Mouse (Mus musculus) forebrain, embryonic 16.5 days (tissue): ENCODE results near the gene Cox4i2. TPM values are rescaled to one million over a fixed set of nuclear protein-coding genes. Genes with fewer than 3 reads are reported as not detected.

Source experiments
- ATAC-seq: fragments of 200-750 bp; cut with Nextera tagmentation; 2 replicates; pipeline ENCODE4 v1.8.0; 2017; ENCODE audit warnings: mild to moderate bottlenecking, moderate library complexity
- H3K27ac ChIP-seq: fragments of 300-500 bp; sonication (generic); 2 replicates; pipeline ENCODE4 v1.5.1; 2014; ENCODE audit warnings: low read length, control low read depth
- H3K27me3 ChIP-seq: fragments of 300-500 bp; sonication (generic); replicated peaks from 2 replicates; pipeline ENCODE4 v1.6.1; 2014; ENCODE audit warnings: low read length; ENCODE audit not compliant: control insufficient read depth, insufficient read depth
- H3K36me3 ChIP-seq: fragments of 300-500 bp; sonication (generic); 2 replicates; pipeline ENCODE4 v1.6.1; 2014; ENCODE audit not compliant: control insufficient read depth, insufficient read depth
- H3K4me1 ChIP-seq: fragments of 300-500 bp; sonication (generic); replicated peaks from 2 replicates; pipeline ENCODE4 v1.6.1; 2014; ENCODE audit warnings: low read length; ENCODE audit not compliant: control insufficient read depth, insufficient read depth
- H3K4me2 ChIP-seq: fragments of 300-500 bp; sonication (generic); 2 replicates; pipeline ENCODE4 v1.6.1; 2014; ENCODE audit warnings: mild to moderate bottlenecking, low read length, control low read depth
- H3K4me3 ChIP-seq: fragments of 300-500 bp; sonication (generic); replicated peaks from 2 replicates; pipeline ENCODE4 v1.5.1; 2014; ENCODE audit warnings: mild to moderate bottlenecking, low read length, control low read depth
- H3K9ac ChIP-seq: fragments of 300-500 bp; sonication (generic); replicated peaks from 2 replicates; pipeline ENCODE4 v1.6.1; 2014; ENCODE audit warnings: low read depth, low read length, control low read depth
- H3K9me3 ChIP-seq: fragments of 300-500 bp; sonication (generic); 2 replicates; pipeline ENCODE4 v1.6.1; 2016; ENCODE audit warnings: low read length; ENCODE audit not compliant: control insufficient read depth
- WGBS: fragments of 180-500 bp; shearing (Covaris S2); extraction: QIAGEN DNeasy Blood & Tissue Kit; methylation state at CpG from one replicate; pipeline ENCODE4 v1.1.7; 2014; 5-methylcytosine and 5-hydroxymethylcytosine counted together
- polyA plus RNA-seq: library from polyadenylated mRNA; unstranded; fragments of >200 nt; fragmentation: Nextera tagmentation; extraction: Ambion mirVana; gene quantifications from 2 replicates; pipeline ENCODE4 v1.2.1, GENCODE M21; 2015

Cox4i2 gene
- polyA plus RNA-seq, 1 experiment from 2014 or later, result 4.7 TPM

- H3K4me3 ChIP-seq, result no peak overlapping the region
- ATAC-seq, result no peak
- H3K36me3 ChIP-seq, result no peaks in the 10 kb centered on the region; the same call in 1 of the 2 replicates
- no peaks in the 10 kb centered on the region for H3K27me3 ChIP-seq
- H3K27ac ChIP-seq, result no peak overlapping the region
- WGBS, result 80% methylated on average over 4 of the region's 4 CpGs
- H3K4me2 ChIP-seq, result no peak overlapping the region
- H3K9me3 ChIP-seq, result no peaks in the 10 kb centered on the region
- H3K4me1 ChIP-seq, result no peaks in the 10 kb centered on the region
- no peak overlapping the region for H3K9ac ChIP-seq
Measured at GRCm38 (mm10) chr2:152775357-152775756, 21.4 kb downstream of the Cox4i2 start.

- no peak overlapping the region for H3K4me3 ChIP-seq
- no peak overlapping the region for H3K27ac ChIP-seq
- no peak overlapping the region for H3K4me2 ChIP-seq
- H3K36me3 ChIP-seq, result no peaks in the 10 kb centered on the region; the same call in 1 of the 2 replicates
- WGBS, result 70% methylated on average over 3 of the region's 3 CpGs
- H3K9me3 ChIP-seq, result no peaks in the 10 kb centered on the region
- H3K27me3 ChIP-seq, result no peaks in the 10 kb centered on the region
- no peak for ATAC-seq
- no peaks in the 10 kb centered on the region for H3K4me1 ChIP-seq
- H3K9ac ChIP-seq, result no peak overlapping the region
Measured at GRCm38 (mm10) chr2:152776019-152776418, 22.0 kb downstream of the Cox4i2 start.

- no peaks in the 10 kb centered on the region for H3K4me1 ChIP-seq
- H3K27ac ChIP-seq, result no peak overlapping the region
- no peaks in the 10 kb centered on the region for H3K27me3 ChIP-seq
- H3K9me3 ChIP-seq, result no peaks in the 10 kb centered on the region
- 94% methylated on average over 2 of the region's 2 CpGs for WGBS
- no peak overlapping the region for H3K4me3 ChIP-seq
- no peak overlapping the region for H3K9ac ChIP-seq
- H3K36me3 ChIP-seq, result no peaks in the 10 kb centered on the region; the same call in 1 of the 2 replicates
- ATAC-seq, result 0 out of 2 replicates have a peak, but pooled peaks have one; percentile 23
- no peak overlapping the region for H3K4me2 ChIP-seq
Measured at GRCm38 (mm10) chr2:152776435-152776834, 22.5 kb downstream of the Cox4i2 start.

- Histone ChIP-seq H3K4me2 (no peak overlapping the region), H3K9me3 (no peaks in the 10 kb centered on the region), H3K4me3 (no peak overlapping the region), H3K27ac (no peak overlapping the region), H3K9ac (no peak overlapping the region), H3K27me3 (no peaks in the 10 kb centered on the region), H3K36me3 (no peaks in the 10 kb centered on the region; the same call in 1 of the 2 replicates), H3K4me1 (no peaks in the 10 kb centered on the region)
- 92% methylated on average over 3 of the region's 3 CpGs for WGBS
- ATAC-seq, result no peak
Measured at GRCm38 (mm10) chr2:152777081-152777480, 23.1 kb downstream of the Cox4i2 start.

- no peaks in the 10 kb centered on the region for H3K9me3 ChIP-seq
- H3K4me2 ChIP-seq, result no peak overlapping the region
- no peak overlapping the region for H3K9ac ChIP-seq
- no peaks in the 10 kb centered on the region; the same call in 1 of the 2 replicates for H3K4me1 ChIP-seq
- H3K4me3 ChIP-seq, result no peak overlapping the region
- ATAC-seq, result no peak
- H3K27me3 ChIP-seq, result no peaks in the 10 kb centered on the region
- no peak overlapping the region for H3K27ac ChIP-seq
- no peaks in the 10 kb centered on the region; the same call in 1 of the 2 replicates for H3K36me3 ChIP-seq
- 93% methylated on average over 2 of the region's 2 CpGs for WGBS
Measured at GRCm38 (mm10) chr2:152780466-152780865, 26.5 kb downstream of the Cox4i2 start.

- Histone ChIP-seq H3K9me3 (no peaks in the 10 kb centered on the region), H3K4me2 (no peak overlapping the region), H3K36me3 (no peaks in the 10 kb centered on the region; the same call in 1 of the 2 replicates), H3K4me3 (no peak overlapping the region), H3K27me3 (no peaks in the 10 kb centered on the region), H3K27ac (no peak overlapping the region), H3K4me1 (no peaks in the 10 kb centered on the region; the same call in 1 of the 2 replicates), H3K9ac (no peak overlapping the region)
- WGBS, result 94% methylated on average over 3 of the region's 3 CpGs
- no peak for ATAC-seq
Measured at GRCm38 (mm10) chr2:152781031-152781711, 27.2 kb downstream of the Cox4i2 start.

GRCm38 (mm10) chr2:152782656-152783055 is 28.7 kb downstream of the Cox4i2 start:
- WGBS, result 79% methylated on average over 5 of the region's 5 CpGs
- H3K27ac ChIP-seq, result no peak overlapping the region
- no peaks in the 10 kb centered on the region for H3K27me3 ChIP-seq
- no peak overlapping the region for H3K4me2 ChIP-seq
- H3K9me3 ChIP-seq, result no peaks in the 10 kb centered on the region
- ATAC-seq, result no peak
- no peak overlapping the region for H3K9ac ChIP-seq
- no peaks in the 10 kb centered on the region; the same call in 1 of the 2 replicates for H3K36me3 ChIP-seq
- H3K4me1 ChIP-seq, result no peaks in the 10 kb centered on the region; the same call in 1 of the 2 replicates
- H3K4me3 ChIP-seq, result no peak overlapping the region

GRCm38 (mm10) chr2:152783241-152783640 is 29.3 kb downstream of the Cox4i2 start:
- no peak for ATAC-seq
- no peak overlapping the region for H3K4me3 ChIP-seq
- no peaks in the 10 kb centered on the region; the same call in 1 of the 2 replicates for H3K36me3 ChIP-seq
- no peak overlapping the region for H3K4me2 ChIP-seq
- no peaks in the 10 kb centered on the region for H3K27me3 ChIP-seq
- H3K27ac ChIP-seq, result no peak overlapping the region
- H3K4me1 ChIP-seq, result no peaks in the 10 kb centered on the region; the same call in 1 of the 2 replicates
- no peak overlapping the region for H3K9ac ChIP-seq
- WGBS, result 85% methylated on average over 5 of the region's 5 CpGs
- H3K9me3 ChIP-seq, result no peaks in the 10 kb centered on the region

- no peaks in the 10 kb centered on the region for H3K27me3 ChIP-seq
- no peak overlapping the region for H3K4me2 ChIP-seq
- H3K27ac ChIP-seq, result no peak overlapping the region
- ATAC-seq, result no peak
- no peaks in the 10 kb centered on the region; the same call in 1 of the 2 replicates for H3K36me3 ChIP-seq
- H3K4me3 ChIP-seq, result no peak overlapping the region
- H3K9me3 ChIP-seq, result no peaks in the 10 kb centered on the region
- 96% methylated on average over 8 of the region's 8 CpGs for WGBS
- H3K9ac ChIP-seq, result no peak overlapping the region
- H3K4me1 ChIP-seq, result peaks cover 3% of the 10 kb centered on the region; the same call in 1 of the 2 replicates
Measured at GRCm38 (mm10) chr2:152784640-152785039, 30.7 kb downstream of the Cox4i2 start.
